Mouse (Mus musculus) heart, postnatal 0 days (tissue): ENCODE measurements at regions not wholly inside any gene's neighbourhood (a gene's known extent, or its start where the extent isn't known, plus 50 kb on each side); places are given as distances from the start of the nearest gene placed in this dataset.

Source experiments
- ATAC-seq: fragments of 200-750 bp; cut with Nextera tagmentation; 2 replicates; pipeline ENCODE4 v1.8.0; 2017; ENCODE audit warnings: low read depth, moderate number of reproducible peaks, moderate library complexity; ENCODE audit not compliant: insufficient read depth
- DNase-seq: peaks from one replicate; pipeline ENCODE4 v3.0.0-alpha.2; 2016; ENCODE audit warnings: low spot score
- H3K27ac ChIP-seq: fragments of 300-500 bp; sonication (generic); 2 replicates; pipeline ENCODE4 v1.5.1; 2014; ENCODE audit warnings: low read depth, mild to moderate bottlenecking
- H3K27me3 ChIP-seq: fragments of 300-500 bp; sonication (generic); 2 replicates; pipeline ENCODE4 v1.6.1; 2014; ENCODE audit warnings: low read length, mixed read lengths; ENCODE audit not compliant: control insufficient read depth, insufficient read depth
- H3K36me3 ChIP-seq: fragments of 300-500 bp; sonication (generic); replicated peaks from 2 replicates; pipeline ENCODE4 v1.6.1; 2014; ENCODE audit warnings: low read length, mixed read lengths; ENCODE audit not compliant: control insufficient read depth, insufficient read depth
- H3K4me1 ChIP-seq: fragments of 300-500 bp; sonication (generic); 2 replicates; pipeline ENCODE4 v1.6.1; 2014; ENCODE audit warnings: antibody characterized with exemption; ENCODE audit not compliant: control insufficient read depth, insufficient read depth
- H3K4me2 ChIP-seq: fragments of 300-500 bp; sonication (generic); 2 replicates; pipeline ENCODE4 v1.6.1; 2014; ENCODE audit warnings: low read depth, mild to moderate bottlenecking, low read length, moderate library complexity
- H3K4me3 ChIP-seq: fragments of 300-500 bp; sonication (generic); 2 replicates; pipeline ENCODE4 v1.5.1; 2014; ENCODE audit warnings: low read depth, low read length
- H3K9ac ChIP-seq: fragments of 300-500 bp; sonication (generic); replicated peaks from 2 replicates; pipeline ENCODE4 v1.6.1; 2014; ENCODE audit warnings: low read depth, low read length, mixed read lengths
- H3K9me3 ChIP-seq: fragments of 300-500 bp; sonication (generic); replicated peaks from 2 replicates; pipeline ENCODE4 v1.6.1; 2016; ENCODE audit warnings: low read length; ENCODE audit not compliant: control insufficient read depth
- CTCF ChIP-seq: IDR thresholded peaks from 2 replicates; pipeline ENCODE4 v1.5.1; 2016; ENCODE audit warnings: antibody characterized with exemption, control low read depth, low read depth
- EP300 ChIP-seq: IDR thresholded peaks from 2 replicates; pipeline ENCODE4 v1.6.1; 2016; ENCODE audit warnings: antibody characterized with exemption, low read depth
- WGBS: fragments of 180-500 bp; shearing (Covaris S2); extraction: QIAGEN DNeasy Blood & Tissue Kit; methylation state at CpG from one replicate; pipeline ENCODE4 v1.1.7; 2014; 5-methylcytosine and 5-hydroxymethylcytosine counted together

GRCm38 (mm10) chr12:16135602-16136213 is 319.0 kb upstream of the Trib2 start:
- no peak for TF ChIP-seq EP300
- TF ChIP-seq CTCF: no peak
- H3K4me2 ChIP-seq: no peak overlapping the region
- ATAC-seq: no peak
- no peak for DNase-seq
- H3K27me3 ChIP-seq: no peaks in the 10 kb centered on the region
- no peaks in the 10 kb centered on the region for H3K9me3 ChIP-seq
- no peak overlapping the region for H3K4me3 ChIP-seq
- WGBS: 51% methylated on average over 4 of the region's 4 CpGs
- no peaks in the 10 kb centered on the region for H3K36me3 ChIP-seq
- H3K9ac ChIP-seq: no peak overlapping the region
- H3K27ac ChIP-seq: no peak overlapping the region
- H3K4me1 ChIP-seq: no peaks in the 10 kb centered on the region

GRCm38 (mm10) chr12:16134446-16134845 is 317.7 kb upstream of the Trib2 start:
- 68% methylated on average over 3 of the region's 3 CpGs for WGBS
- H3K27ac ChIP-seq: no peak overlapping the region
- DNase-seq (no peak), ATAC-seq (no peak)
- no peak overlapping the region for H3K9ac ChIP-seq
- no peaks in the 10 kb centered on the region for H3K36me3 ChIP-seq
- H3K9me3 ChIP-seq: no peaks in the 10 kb centered on the region
- H3K27me3 ChIP-seq: no peaks in the 10 kb centered on the region
- no peaks in the 10 kb centered on the region for H3K4me1 ChIP-seq
- H3K4me3 ChIP-seq: no peak overlapping the region
- no peak overlapping the region for H3K4me2 ChIP-seq
- no peak for TF ChIP-seq EP300
- TF ChIP-seq CTCF: no peak

GRCm38 (mm10) chr12:16133253-16133652 is 316.5 kb upstream of the Trib2 start:
- H3K27ac ChIP-seq: no peak overlapping the region
- WGBS: 52% methylated on average over 3 of the region's 3 CpGs
- H3K27me3 ChIP-seq: no peaks in the 10 kb centered on the region
- no peaks in the 10 kb centered on the region for H3K36me3 ChIP-seq
- no peak overlapping the region for H3K9ac ChIP-seq
- H3K4me3 ChIP-seq: no peak overlapping the region
- H3K4me2 ChIP-seq: no peak overlapping the region
- TF ChIP-seq EP300 (no peak), CTCF (no peak)
- H3K9me3 ChIP-seq: no peaks in the 10 kb centered on the region
- no peaks in the 10 kb centered on the region for H3K4me1 ChIP-seq
- DNase-seq (no peak), ATAC-seq (no peak)

GRCm38 (mm10) chr12:16131740-16132077 is 315.0 kb upstream of the Trib2 start:
- 59% methylated on average over 1 of the region's 1 CpGs for WGBS
- no peak for TF ChIP-seq EP300
- no peak for TF ChIP-seq CTCF
- no peak for ATAC-seq
- Histone ChIP-seq H3K27me3 (no peaks in the 10 kb centered on the region), H3K4me1 (no peaks in the 10 kb centered on the region), H3K36me3 (no peaks in the 10 kb centered on the region), H3K27ac (no peak overlapping the region), H3K9me3 (no peaks in the 10 kb centered on the region), H3K4me2 (no peak overlapping the region), H3K9ac (no peak overlapping the region), H3K4me3 (no peak overlapping the region)
- DNase-seq: no peak

- ATAC-seq (no peak), DNase-seq (no peak)
- Histone ChIP-seq H3K27ac (no peak overlapping the region), H3K9me3 (no peaks in the 10 kb centered on the region), H3K4me2 (no peak overlapping the region), H3K36me3 (no peaks in the 10 kb centered on the region), H3K9ac (no peak overlapping the region), H3K4me3 (no peak overlapping the region), H3K4me1 (no peaks in the 10 kb centered on the region), H3K27me3 (no peaks in the 10 kb centered on the region)
- TF ChIP-seq EP300 (no peak), CTCF (no peak)
- 57% methylated on average over 2 of the region's 2 CpGs for WGBS
Observed at GRCm38 (mm10) chr12:16131028-16131739, 314.5 kb upstream of the Trib2 start.

GRCm38 (mm10) chr12:16130605-16131004 is 313.9 kb upstream of the Trib2 start:
- TF ChIP-seq EP300 (no peak), CTCF (no peak)
- H3K27me3 ChIP-seq: no peaks in the 10 kb centered on the region
- no peaks in the 10 kb centered on the region for H3K9me3 ChIP-seq
- WGBS: 62% methylated on average over 1 of the region's 1 CpGs
- ATAC-seq (no peak), DNase-seq (no peak)
- H3K36me3 ChIP-seq: no peaks in the 10 kb centered on the region
- H3K9ac ChIP-seq: no peak overlapping the region
- no peaks in the 10 kb centered on the region for H3K4me1 ChIP-seq
- H3K4me2 ChIP-seq: no peak overlapping the region
- H3K27ac ChIP-seq: no peak overlapping the region
- no peak overlapping the region for H3K4me3 ChIP-seq
